Mouse (Mus musculus): Measurements from ENCODE around the gene Rere.
"Not testable (repeated sequence)": the region's sequence is repeated elsewhere in the genome, so short reads cannot be mapped to it uniquely, and the experiment has no call there.

The Rere gene

GRCm38 (mm10) chr4:150255181-150255580 is 26.3 kb upstream of the Rere start:
- no peak for DNase-seq (ENCODE audit: low spot score)

DNA sequence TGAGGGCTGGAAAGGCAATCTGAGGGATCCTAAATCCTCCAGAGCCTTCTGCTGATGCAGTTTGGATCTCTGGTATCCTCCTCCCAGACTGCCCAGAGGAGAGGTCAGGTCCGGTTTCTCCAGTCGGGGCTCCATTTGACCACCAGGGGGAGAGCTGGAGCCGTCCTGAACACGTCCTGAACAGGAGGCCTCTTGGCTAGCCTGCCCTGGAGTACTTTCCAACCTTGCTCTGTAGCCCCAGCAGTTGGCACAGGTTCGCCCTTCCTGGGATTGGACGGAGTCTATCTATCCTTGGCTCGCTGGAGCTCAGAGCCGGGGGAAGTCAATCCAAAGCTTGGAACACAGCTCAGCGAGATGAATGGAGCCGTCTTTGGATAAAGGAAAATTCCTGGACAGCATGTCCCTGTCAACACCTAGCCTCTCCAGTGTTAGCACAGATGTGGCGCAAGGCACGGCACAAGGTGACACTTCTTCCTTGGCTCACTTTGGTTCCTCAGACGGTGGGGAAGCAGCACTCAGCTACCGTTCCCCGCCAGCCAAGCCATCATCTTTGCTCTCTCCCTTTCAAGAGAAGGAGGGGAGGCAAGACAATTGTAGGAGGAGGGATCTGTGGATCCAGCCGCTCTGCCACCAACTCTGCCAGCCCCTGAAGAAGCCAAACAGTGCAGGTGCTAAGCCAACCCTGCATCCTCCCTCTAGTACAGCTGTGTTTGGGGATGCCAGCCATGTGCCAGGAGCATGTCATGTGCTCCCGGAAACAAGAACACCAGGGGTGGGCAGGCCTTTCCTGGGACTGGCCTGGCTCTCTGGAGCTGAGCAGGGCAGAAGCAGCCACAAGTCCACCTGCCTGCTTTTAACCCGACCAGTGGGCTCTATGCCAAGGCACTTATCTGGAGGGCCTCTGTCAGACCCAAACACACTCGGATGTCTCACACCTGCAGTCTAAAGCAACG is 23.9 kb upstream of the Rere start:
- peak; percentile 88 for DNase-seq (ENCODE audit: low spot score)

DNA sequence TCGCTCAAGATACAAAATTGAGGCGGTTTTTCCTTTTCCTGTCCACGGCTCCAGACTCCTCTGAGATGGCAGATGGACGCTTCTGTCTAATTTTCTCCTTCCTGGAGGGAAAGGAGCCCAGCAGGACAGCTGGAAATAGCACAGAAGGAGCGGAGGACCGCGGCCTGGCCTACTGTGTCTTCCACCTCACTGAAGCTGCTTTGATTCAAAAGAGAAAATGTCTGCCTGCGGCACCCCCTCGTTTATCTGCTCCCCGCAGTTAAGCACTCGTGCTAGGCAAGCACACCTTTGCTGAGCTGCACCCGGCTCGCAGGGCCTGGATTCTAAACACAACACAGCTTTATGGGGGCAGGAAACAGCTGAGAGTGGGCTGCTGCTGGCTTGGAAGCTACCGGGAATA is 23.1 kb upstream of the Rere start:
- no peak for DNase-seq (ENCODE audit: low spot score)

DNA sequence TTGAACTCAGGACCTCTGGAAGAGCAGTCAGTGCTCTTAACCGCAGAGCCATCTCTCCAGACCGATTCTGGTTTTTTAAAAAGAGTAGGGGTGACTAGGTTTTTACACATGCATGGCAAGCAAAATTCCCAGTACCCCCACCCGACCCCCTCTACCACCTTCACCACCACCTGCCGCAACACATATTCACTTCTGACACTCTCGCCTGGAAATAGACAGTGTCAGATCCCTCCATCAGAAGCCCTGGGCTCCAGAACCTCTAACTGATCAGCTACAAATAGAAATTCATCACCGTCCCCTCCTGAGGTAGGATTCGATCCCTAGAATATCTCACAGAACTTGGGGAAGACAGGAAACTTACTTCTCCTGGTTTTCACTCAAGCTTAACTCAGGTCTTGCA is 21.9 kb upstream of the Rere start:
- no peak for DNase-seq (ENCODE audit: low spot score)

DNA sequence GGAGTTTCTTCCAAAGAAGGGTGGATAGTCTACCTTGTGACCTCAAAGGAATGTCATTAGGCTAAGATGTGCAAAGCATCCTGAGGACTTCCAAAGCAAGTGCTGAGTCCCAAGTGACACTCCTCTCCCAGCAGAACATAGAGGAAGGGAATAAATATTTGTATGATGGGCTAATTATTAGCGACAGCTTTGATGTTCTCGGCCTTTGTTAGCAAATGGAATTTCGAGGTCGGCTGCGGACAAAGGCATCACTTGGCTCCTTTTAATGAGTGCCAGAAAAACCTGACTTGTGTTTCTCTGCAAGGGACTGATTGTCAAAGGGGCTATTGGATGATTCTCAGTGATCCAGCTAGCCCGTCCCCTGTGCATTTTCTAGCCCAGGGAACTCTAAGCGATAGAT is 21.3 kb upstream of the Rere start:
- no peak for DNase-seq (ENCODE audit: low spot score)

DNA sequence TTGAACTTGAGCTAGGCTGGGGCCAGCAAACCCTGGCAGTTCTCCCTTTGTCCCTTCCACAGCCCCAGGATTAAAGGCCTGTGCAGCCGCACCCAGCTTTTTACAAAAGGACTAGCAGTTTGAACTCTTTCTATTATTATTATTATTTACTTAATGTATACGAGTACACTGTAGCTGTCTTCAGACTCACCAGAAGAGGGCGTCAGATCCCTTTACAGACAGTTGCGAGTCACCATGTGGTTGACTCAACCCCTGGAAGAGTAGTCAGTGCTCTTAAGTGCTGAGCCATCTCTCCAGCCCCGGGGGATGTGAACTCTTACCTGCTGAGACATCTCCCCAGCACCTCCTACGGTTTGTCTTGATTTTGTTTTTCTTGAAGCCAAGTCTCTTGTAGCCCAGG is 20.7 kb upstream of the Rere start:
- DNase-seq (ENCODE audit: low spot score): no peak

DNA sequence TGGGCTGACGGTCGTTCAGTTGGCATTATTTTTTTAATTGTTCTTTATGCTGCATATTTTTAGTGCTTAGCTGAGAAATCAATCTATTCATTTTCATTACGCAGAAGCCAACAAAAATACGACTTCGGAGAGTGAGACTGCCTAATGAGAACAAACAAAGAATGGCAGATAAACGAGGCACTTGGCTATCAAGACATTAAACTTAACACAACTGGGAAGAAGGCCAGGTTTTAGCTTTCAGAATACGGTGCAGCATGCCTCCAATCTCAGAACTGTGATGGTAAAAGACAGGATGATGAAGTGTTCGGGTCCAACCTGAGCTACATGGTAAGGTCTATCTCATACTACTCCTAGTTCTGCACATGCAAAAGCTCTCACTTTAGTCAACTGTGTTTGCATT is 19.1 kb upstream of the Rere start:
- DNase-seq (ENCODE audit: low spot score): no peak

DNA sequence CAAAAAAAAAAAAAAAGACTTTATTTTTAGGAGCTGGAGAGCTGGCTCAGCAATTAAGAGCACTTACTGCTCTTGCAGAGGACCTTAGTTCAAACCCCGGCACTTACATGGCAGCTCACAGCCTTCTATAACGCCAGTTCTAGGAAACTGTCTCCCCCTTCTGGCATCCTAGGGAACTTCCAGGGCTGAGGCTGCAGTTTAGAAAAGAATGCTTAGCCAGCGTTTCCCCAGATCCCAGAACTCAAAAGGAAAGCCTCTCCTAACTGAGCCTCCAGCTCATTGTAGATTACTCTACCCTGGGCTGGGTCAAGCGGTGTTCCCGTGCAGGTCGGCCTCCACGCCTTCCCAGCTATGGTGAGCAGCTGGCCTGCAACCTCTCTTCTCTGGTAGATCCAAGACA is 16.5 kb upstream of the Rere start:
- DNase-seq (ENCODE audit: low spot score): peak; percentile 41

- no peak for DNase-seq (ENCODE audit: low spot score)
Measured at GRCm38 (mm10) chr4:150265471-150265870, 16.0 kb upstream of the Rere start.

DNA sequence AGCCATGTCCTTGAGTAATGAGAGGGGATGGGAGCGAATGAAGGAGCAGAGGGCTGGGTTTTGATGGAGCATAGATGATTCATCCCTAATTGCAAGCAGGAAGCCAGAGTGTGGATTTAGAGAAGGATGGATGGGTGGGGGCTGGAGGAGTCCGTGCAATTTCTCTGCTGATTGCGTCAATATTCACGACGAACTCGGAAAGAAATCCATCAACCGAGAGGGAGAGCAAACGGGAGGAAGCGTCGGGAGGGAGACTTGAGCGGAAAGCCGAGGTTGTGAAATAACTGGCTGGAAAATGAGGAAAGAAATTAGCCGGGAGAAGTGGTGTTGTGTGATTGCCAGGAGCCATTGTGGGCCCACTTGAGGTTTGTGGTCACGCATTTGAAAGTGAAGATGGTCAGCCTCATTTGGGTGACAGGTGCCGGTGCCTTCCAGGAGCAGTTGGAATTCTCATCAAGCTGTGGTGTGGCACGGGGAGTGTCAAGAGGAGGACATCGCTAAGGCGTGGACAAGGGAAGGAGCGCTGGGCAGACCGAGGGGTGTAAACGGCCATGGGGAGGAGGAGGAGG is 14.7 kb upstream of the Rere start:
- peak; percentile 73 for DNase-seq (ENCODE audit: low spot score)

DNA sequence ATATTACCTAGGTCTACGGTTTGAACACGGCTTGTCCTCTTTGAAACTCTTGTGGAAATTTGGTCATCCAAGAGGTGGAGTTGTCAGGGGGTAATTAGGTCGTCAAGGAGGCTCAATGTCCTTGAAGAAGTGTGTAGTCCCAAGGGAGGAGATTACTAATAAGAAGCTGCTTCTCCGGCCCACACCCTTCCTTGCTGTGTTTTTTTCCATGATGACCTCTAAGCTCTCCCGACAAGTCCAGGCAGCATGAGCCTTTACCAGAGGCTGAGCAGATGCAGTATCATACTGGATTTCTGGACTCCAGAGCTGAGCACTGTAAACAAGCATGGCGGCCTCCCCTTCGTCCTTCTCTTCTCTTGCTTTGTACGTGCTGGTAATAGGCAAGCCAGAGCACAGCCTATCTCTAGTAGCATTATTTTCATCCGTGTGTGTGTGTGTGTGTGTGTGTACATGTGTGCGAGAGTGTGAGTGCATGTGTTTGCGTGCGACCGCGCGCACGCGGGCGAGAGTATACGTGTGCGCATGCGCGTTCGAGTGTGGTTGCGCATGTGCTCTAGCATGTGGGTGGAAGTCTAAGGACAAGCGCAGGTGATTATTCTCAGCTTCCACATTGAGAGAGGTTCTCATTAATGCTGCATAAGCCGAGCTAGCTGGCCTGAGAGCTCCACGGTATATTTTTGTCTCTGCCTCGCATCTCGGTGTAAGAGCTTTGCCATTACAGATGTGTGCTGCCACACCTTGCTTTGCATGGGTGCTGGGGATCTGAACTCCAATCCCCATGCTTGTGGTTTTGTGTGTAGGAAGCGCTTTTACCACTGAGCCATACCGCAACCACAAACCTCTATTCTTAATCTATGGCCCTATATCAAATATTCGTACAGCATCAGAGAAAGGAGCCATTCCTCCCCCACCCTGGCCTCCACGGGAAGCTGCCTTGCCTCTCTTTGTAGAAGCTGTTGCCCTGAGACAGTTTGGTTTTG is 12.5 kb upstream of the Rere start:
- no peak for DNase-seq (ENCODE audit: low spot score)

- no peak for DNase-seq (ENCODE audit: low spot score)
Measured at GRCm38 (mm10) chr4:150269679-150270078, 11.8 kb upstream of the Rere start.

DNA sequence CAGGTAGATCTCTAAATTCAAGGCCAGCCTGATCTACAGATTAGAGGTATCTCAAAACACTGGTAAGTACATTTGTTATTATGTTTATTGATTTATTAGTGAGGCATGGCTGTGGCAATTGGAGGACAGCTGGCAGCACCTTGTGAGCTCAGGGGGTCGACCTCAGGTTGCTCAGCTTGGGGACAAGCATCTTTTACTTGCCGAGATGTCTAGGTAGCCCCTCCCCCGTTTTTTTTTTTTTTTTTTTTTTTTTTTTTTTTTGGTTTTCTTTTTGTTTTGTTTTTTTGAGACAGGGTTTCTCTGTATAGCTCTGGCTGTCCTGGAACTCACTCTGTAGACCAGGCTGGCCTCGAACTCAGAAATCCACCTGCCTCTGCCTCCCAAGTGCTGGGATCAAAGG is 10.7 kb upstream of the Rere start:
- DNase-seq (ENCODE audit: low spot score): not testable (repeated sequence)

DNA sequence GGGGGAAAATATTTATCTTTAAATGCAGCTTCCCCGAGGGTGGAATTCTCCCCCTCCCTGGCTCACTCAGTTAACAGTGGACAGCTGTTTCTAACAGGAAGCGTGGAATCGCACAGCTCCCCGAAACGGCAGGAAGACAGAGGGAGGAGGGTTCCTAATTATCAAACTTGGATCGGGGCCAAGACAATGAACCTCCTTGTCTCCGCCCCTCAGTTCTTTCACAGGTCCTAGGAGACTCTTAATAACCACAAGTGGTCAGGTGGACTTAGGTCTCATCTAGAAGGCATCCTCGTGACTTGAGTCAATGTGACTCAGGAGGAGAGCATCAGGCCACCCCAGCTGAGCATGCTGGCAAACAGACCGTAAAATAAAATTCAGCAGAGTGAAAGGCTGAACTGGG is 8.7 kb upstream of the Rere start:
- DNase-seq (ENCODE audit: low spot score): peak; percentile 79

GRCm38 (mm10) chr4:150275531-150275930 is 5.9 kb upstream of the Rere start:
- DNase-seq (ENCODE audit: low spot score): no peak

GRCm38 (mm10) chr4:150279336-150279735 is 2.1 kb upstream of the Rere start:
- DNase-seq (ENCODE audit: low spot score): not testable (repeated sequence)

- DNase-seq (ENCODE audit: low spot score): no peak
Measured at GRCm38 (mm10) chr4:150280002-150280401, 1.4 kb upstream of the Rere start.

- DNase-seq (ENCODE audit: low spot score): no peak
Measured at GRCm38 (mm10) chr4:150280459-150280858, 987 bp upstream of the Rere start.

GRCm38 (mm10) chr4:150281891-150282630 is 615 bp downstream of the Rere start:
- DNase-seq (ENCODE audit: low spot score): peak; percentile 26

GRCm38 (mm10) chr4:150282631-150283334 is 1.3 kb downstream of the Rere start:
- DNase-seq (ENCODE audit: low spot score): no peak

DNA sequence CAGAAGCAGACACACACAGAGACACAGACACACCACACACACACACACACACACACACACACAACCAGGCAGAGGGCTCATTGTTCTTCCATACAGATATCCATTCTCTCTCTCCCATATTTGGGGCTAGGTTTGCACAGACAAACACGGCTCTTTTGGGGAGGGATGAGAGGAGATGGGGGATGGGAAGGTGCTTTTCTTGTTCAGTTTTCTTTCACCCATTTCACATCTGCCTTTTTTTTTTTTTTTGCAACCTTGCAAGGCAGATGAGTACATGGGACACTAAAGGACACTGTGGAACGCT is 1.8 kb downstream of the Rere start:
- DNase-seq (ENCODE audit: low spot score): no peak
